Mouse (Mus musculus) layer of hippocampus, adult 8-10 months (tissue): ENCODE data around the gene Atf5. TPM values are rescaled to one million over a fixed set of nuclear protein-coding genes. Genes with fewer than 3 reads are reported as not detected.
A peak's percentile ranks its signal among the peaks of the same experiment; 100 is the strongest.

Experiments used
- DNase-seq, 2 experiments: peaks; one replicate each; pipeline ENCODE4 v3.0.0; 2022; ENCODE audit warnings: low spot score in 2 of 2
- total RNA-seq, 4 experiments: library from RNA; stranded (reverse); gene quantifications; 2 replicates each; pipeline ENCODE4 v1.2.4; 2022

Atf5 gene
- total RNA-seq, 4 experiments from 2014 or later = 23.3 to 36.1 (median 26.1) TPM

- no peak for DNase-seq
Observed at GRCm38 (mm10) chr7:44850789-44851624, 34.5 kb upstream of the Atf5 start.

- peak in 1 of 2 experiments; percentile 68 for DNase-seq
Observed at GRCm38 (mm10) chr7:44850146-44850545, 33.7 kb upstream of the Atf5 start.

GRCm38 (mm10) chr7:44849416-44850111 lies 33.1 kb upstream of the Atf5 start:
- DNase-seq = peak; percentile 91 to 92

GRCm38 (mm10) chr7:44848561-44849415 lies 32.3 kb upstream of the Atf5 start, which contains the start of the genes Akt1s1 and Tbc1d17:
Gene Akt1s1, plus strand, starts transcription at chr7:44848991.
Gene Tbc1d17, minus strand, starts transcription at chr7:44849079.
- peak; percentile 100 for DNase-seq

GRCm38 (mm10) chr7:44847772-44848171 lies 31.3 kb upstream of the Atf5 start:
- DNase-seq = no peak

GRCm38 (mm10) chr7:44846804-44847203 lies 30.3 kb upstream of the Atf5 start:
- no peak for DNase-seq

GRCm38 (mm10) chr7:44845006-44845405 lies 28.5 kb upstream of the Atf5 start:
- DNase-seq = no peak

- no peak for DNase-seq
Observed at GRCm38 (mm10) chr7:44841825-44842463, 25.5 kb upstream of the Atf5 start.

GRCm38 (mm10) chr7:44840426-44840825 lies 24.0 kb upstream of the Atf5 start:
- no peak for DNase-seq

GRCm38 (mm10) chr7:44839491-44840191 lies 23.2 kb upstream of the Atf5 start:
- no peak for DNase-seq

GRCm38 (mm10) chr7:44839171-44839490 lies 22.7 kb upstream of the Atf5 start:
- no peak for DNase-seq

- DNase-seq = no peak
Observed at GRCm38 (mm10) chr7:44838073-44838472, 21.6 kb upstream of the Atf5 start.

- DNase-seq = no peak
Observed at GRCm38 (mm10) chr7:44836423-44837053, 20.1 kb upstream of the Atf5 start.

GRCm38 (mm10) chr7:44836016-44836404 lies 19.6 kb upstream of the Atf5 start:
- DNase-seq = no peak

- no peak for DNase-seq
Observed at GRCm38 (mm10) chr7:44835373-44836015, 19.0 kb upstream of the Atf5 start.

GRCm38 (mm10) chr7:44832763-44833162 lies 16.3 kb upstream of the Atf5 start:
- DNase-seq = no peak

GRCm38 (mm10) chr7:44828706-44829105 lies 12.2 kb upstream of the Atf5 start:
- DNase-seq = no peak

- no peak for DNase-seq
Observed at GRCm38 (mm10) chr7:44826771-44827170, 10.3 kb upstream of the Atf5 start.

GRCm38 (mm10) chr7:44824872-44825271 lies 8.4 kb upstream of the Atf5 start:
- DNase-seq = peak in 1 of 2 experiments; percentile 79

- peak in 1 of 2 experiments; percentile 4 for DNase-seq
Observed at GRCm38 (mm10) chr7:44823409-44823808, 7.0 kb upstream of the Atf5 start.
